Mouse (Mus musculus): ENCODE data around the gene B4gat1. TPM values are rescaled to one million over a fixed set of nuclear protein-coding genes. Genes with fewer than 3 reads are reported as not detected.

B4gat1 gene
- polyA plus RNA-seq (2014; fragmentation: Illumina TruSeq; extraction: RNeasy Lipid Tissue Mini Kit (QIAGEN cat#74804); ENCODE audit: low read depth, low replicate concordance): 9.5 TPM

GRCm38 (mm10) chr19:5038709-5039156 lies at the start of gene B4gat1, which contains the start of gene AC124502.3:
Gene B4gat1 (plus strand): TSS chr19:5038826.
Gene AC124502.3 (plus strand): TSS chr19:5038891.

GRCm38 (mm10) chr19:4990256-4990625 lies 48.4 kb upstream of the B4gat1 start, which contains the start of gene Npas4:
Gene Npas4 (minus strand): TSS chr19:4990316.

GRCm38 (mm10) chr19:5023621-5024479 lies 14.8 kb upstream of the B4gat1 start, which contains the start of gene Slc29a2:
Gene Slc29a2 (plus strand): TSS chr19:5023860.

DNA sequence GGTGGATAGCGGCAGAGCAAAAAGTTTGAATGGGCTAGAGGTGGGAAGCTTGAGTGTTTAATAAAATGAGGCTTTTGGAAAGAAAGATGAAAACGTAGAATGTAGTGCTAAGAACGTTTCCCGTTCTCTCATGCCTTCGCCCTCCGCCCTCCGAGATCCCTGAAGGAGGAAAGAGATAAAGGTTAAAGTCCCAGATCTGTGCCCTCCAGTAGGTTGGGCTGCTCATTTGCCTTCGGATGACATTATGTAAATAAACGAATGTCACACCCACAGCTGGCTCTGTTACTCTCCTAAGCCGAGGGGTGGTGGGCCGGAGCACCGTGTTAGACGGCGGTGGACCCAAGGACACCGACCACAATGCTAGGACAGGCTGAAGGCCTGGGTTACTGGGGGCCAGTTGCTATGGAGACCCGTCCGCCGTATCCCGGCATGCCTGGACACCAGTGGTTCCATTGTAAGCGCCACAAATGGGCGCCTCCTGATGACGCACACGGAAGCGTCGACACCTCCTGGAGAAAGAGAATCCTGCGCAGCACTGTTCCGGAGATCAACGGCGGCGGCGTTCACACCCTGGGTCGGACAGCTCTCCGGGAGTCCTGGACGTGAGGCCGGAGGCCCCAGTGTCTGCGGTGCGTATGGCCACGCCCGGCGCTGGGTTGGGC lies 2.4 kb downstream of the B4gat1 start, which contains the start of gene Brms1:
TSS of gene Brms1 (plus strand) at position 493 of the 662 bp plus-strand sequence.

DNA sequence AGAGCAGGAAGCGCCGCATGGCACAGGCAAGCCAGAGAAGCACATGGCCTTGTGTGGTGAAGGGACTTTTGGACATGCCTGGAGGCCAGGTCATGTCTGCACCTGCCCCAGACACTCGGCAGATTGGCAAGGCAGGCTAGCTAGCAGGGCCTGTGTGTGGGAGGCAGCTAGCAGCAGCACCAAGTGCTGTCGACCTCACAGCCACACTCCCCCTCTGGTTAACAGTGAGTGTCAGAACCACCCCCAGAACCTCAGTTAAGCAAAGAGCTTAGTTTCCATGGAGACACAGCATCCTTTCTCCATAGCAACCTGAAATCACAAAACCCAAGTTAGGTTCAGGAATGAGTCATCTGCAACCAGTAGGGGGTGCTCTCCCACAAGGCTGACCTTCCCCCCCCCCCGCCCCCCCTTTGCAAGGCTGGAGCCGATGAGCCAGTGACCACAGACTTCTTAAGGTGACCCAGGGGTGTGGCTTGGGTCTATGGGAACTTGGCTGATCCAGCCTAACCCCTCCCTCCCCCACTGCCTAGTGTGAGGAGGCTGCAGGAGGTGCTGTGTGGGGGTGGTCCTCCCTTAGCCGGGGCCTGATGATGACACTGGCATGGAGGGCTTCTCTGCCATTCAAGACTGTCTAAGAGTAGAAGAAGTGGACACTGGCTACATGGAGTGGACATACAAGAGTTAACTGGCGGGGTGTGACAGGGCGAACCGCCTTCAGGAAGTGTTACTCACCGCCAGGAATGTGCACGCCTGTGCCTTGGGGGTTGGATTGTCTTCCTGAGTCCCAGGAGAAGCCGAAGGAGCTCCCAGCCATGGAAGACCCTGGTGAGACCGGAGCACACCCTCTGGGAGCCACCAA lies 11.7 kb downstream of the B4gat1 start, which contains the start of gene Rin1:
TSS of gene Rin1 (plus strand) at position 435 of the 859 bp plus-strand sequence.

GRCm38 (mm10) chr19:5067867-5068569 lies 29.4 kb downstream of the B4gat1 start, which contains the start of gene Cd248:
Gene Cd248 (plus strand): TSS chr19:5068078.

DNA sequence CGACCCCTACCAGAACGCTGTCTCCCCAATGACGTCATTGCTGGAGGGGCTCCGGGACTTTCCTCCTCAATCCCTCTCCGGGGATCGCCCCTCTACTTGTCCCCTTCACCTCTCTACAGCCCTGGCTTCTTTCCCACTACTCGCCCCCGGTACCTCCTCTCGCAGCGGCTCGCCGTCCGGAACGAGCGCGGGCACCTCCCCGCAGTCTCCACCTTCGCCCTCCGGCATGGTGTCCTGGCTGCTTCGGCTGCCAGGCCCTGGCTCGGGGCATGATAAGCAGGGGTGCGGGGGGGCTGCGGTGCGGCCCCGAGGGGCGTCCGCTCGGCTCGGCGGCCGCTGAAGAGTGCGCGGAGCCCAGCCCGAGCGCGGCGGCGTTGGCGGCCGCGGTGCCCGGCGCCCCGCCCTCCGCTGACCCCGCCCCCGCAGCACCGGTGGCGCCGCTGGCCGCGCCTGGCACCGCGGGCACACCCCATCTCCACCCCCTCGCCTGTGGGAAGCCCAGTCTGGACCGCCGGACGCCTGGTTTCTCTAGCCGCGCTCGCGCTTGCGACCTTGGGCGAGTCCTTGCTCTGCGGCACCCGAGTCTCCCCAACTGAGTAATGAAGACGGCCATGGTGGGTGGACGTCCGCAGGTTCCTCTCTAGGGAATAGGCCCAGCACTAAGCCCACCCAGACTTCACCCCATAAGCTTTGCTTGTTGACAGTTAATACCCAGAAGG lies 46.7 kb downstream of the B4gat1 start, which contains the start of gene Tmem151a:
TSS of gene Tmem151a (minus strand) at position 387 of the 719 bp plus-strand sequence.

GRCm38 (mm10) chr19:5087884-5088728 lies 49.5 kb downstream of the B4gat1 start, which contains the start of gene Yif1a:
Gene Yif1a (plus strand): TSS chr19:5088538.

Other genes starting within 250 kb of the B4gat1 start
- 5.6 TPM for gene Rbm4, start 244.9 kb upstream of the B4gat1 start, polyA plus RNA-seq (2014; fragmentation: Illumina TruSeq; extraction: RNeasy Lipid Tissue Mini Kit (QIAGEN cat#74804); ENCODE audit: low read depth, low replicate concordance)
- gene Gm21992, start 227.2 kb upstream of the B4gat1 start, polyA plus RNA-seq (2014; fragmentation: Illumina TruSeq; extraction: RNeasy Lipid Tissue Mini Kit (QIAGEN cat#74804); ENCODE audit: low read depth, low replicate concordance): 14.7 TPM
- 1.9 TPM for gene Rbm14, start 227.2 kb upstream of the B4gat1 start, polyA plus RNA-seq (2014; fragmentation: Illumina TruSeq; extraction: RNeasy Lipid Tissue Mini Kit (QIAGEN cat#74804); ENCODE audit: low read depth, low replicate concordance)
- gene Ccs, start 199.5 kb upstream of the B4gat1 start, polyA plus RNA-seq (2014; fragmentation: Illumina TruSeq; extraction: RNeasy Lipid Tissue Mini Kit (QIAGEN cat#74804); ENCODE audit: low read depth, low replicate concordance): 17.2 TPM
- not detected for gene Ccdc87, start 199.5 kb upstream of the B4gat1 start, polyA plus RNA-seq (2014; fragmentation: Illumina TruSeq; extraction: RNeasy Lipid Tissue Mini Kit (QIAGEN cat#74804); ENCODE audit: low read depth, low replicate concordance)
- 13.0 TPM for gene Ctsf, start 183.7 kb upstream of the B4gat1 start, polyA plus RNA-seq (2014; fragmentation: Illumina TruSeq; extraction: RNeasy Lipid Tissue Mini Kit (QIAGEN cat#74804); ENCODE audit: low read depth, low replicate concordance)
- gene Actn3, start 160.9 kb upstream of the B4gat1 start, polyA plus RNA-seq (2014; fragmentation: Illumina TruSeq; extraction: RNeasy Lipid Tissue Mini Kit (QIAGEN cat#74804); ENCODE audit: low read depth, low replicate concordance): not detected
- gene Zdhhc24, start 160.2 kb upstream of the B4gat1 start, polyA plus RNA-seq (2014; fragmentation: Illumina TruSeq; extraction: RNeasy Lipid Tissue Mini Kit (QIAGEN cat#74804); ENCODE audit: low read depth, low replicate concordance): 3.2 TPM
- 0.45 TPM for gene Bbs1, start 132.2 kb upstream of the B4gat1 start, polyA plus RNA-seq (2014; fragmentation: Illumina TruSeq; extraction: RNeasy Lipid Tissue Mini Kit (QIAGEN cat#74804); ENCODE audit: low read depth, low replicate concordance)
- gene Dpp3, start 110.5 kb upstream of the B4gat1 start, polyA plus RNA-seq (2014; fragmentation: Illumina TruSeq; extraction: RNeasy Lipid Tissue Mini Kit (QIAGEN cat#74804); ENCODE audit: low read depth, low replicate concordance): 4.6 TPM
- gene Peli3, start 95.7 kb upstream of the B4gat1 start, polyA plus RNA-seq (2014; fragmentation: Illumina TruSeq; extraction: RNeasy Lipid Tissue Mini Kit (QIAGEN cat#74804); ENCODE audit: low read depth, low replicate concordance): 0.42 TPM
- gene Mrpl11, start 76.7 kb upstream of the B4gat1 start, polyA plus RNA-seq (2014; fragmentation: Illumina TruSeq; extraction: RNeasy Lipid Tissue Mini Kit (QIAGEN cat#74804); ENCODE audit: low read depth, low replicate concordance): 22.6 TPM
- gene Npas4, start 48.5 kb upstream of the B4gat1 start, polyA plus RNA-seq (2014; fragmentation: Illumina TruSeq; extraction: RNeasy Lipid Tissue Mini Kit (QIAGEN cat#74804); ENCODE audit: low read depth, low replicate concordance): not detected
- not detected for gene Slc29a2, start 15.0 kb upstream of the B4gat1 start, polyA plus RNA-seq (2014; fragmentation: Illumina TruSeq; extraction: RNeasy Lipid Tissue Mini Kit (QIAGEN cat#74804); ENCODE audit: low read depth, low replicate concordance)
- 0.69 TPM for gene AC124502.3, start 65 bp downstream of the B4gat1 start, polyA plus RNA-seq (2014; fragmentation: Illumina TruSeq; extraction: RNeasy Lipid Tissue Mini Kit (QIAGEN cat#74804); ENCODE audit: low read depth, low replicate concordance)
- 1.6 TPM for gene Brms1, start 2.5 kb downstream of the B4gat1 start, polyA plus RNA-seq (2014; fragmentation: Illumina TruSeq; extraction: RNeasy Lipid Tissue Mini Kit (QIAGEN cat#74804); ENCODE audit: low read depth, low replicate concordance)
- not detected for gene Rin1, start 11.7 kb downstream of the B4gat1 start, polyA plus RNA-seq (2014; fragmentation: Illumina TruSeq; extraction: RNeasy Lipid Tissue Mini Kit (QIAGEN cat#74804); ENCODE audit: low read depth, low replicate concordance)
- not detected for gene Cd248, start 29.3 kb downstream of the B4gat1 start, polyA plus RNA-seq (2014; fragmentation: Illumina TruSeq; extraction: RNeasy Lipid Tissue Mini Kit (QIAGEN cat#74804); ENCODE audit: low read depth, low replicate concordance)
- gene Tmem151a, start 46.7 kb downstream of the B4gat1 start, polyA plus RNA-seq (2014; fragmentation: Illumina TruSeq; extraction: RNeasy Lipid Tissue Mini Kit (QIAGEN cat#74804); ENCODE audit: low read depth, low replicate concordance): not detected
- gene Yif1a, start 49.7 kb downstream of the B4gat1 start, polyA plus RNA-seq (2014; fragmentation: Illumina TruSeq; extraction: RNeasy Lipid Tissue Mini Kit (QIAGEN cat#74804); ENCODE audit: low read depth, low replicate concordance): 27.7 TPM
- not detected for gene Cnih2, start 59.7 kb downstream of the B4gat1 start, polyA plus RNA-seq (2014; fragmentation: Illumina TruSeq; extraction: RNeasy Lipid Tissue Mini Kit (QIAGEN cat#74804); ENCODE audit: low read depth, low replicate concordance)
- gene Rab1b, start 68.2 kb downstream of the B4gat1 start, polyA plus RNA-seq (2014; fragmentation: Illumina TruSeq; extraction: RNeasy Lipid Tissue Mini Kit (QIAGEN cat#74804); ENCODE audit: low read depth, low replicate concordance): 7.5 TPM
- gene Klc2, start 79.7 kb downstream of the B4gat1 start, polyA plus RNA-seq (2014; fragmentation: Illumina TruSeq; extraction: RNeasy Lipid Tissue Mini Kit (QIAGEN cat#74804); ENCODE audit: low read depth, low replicate concordance): 0.93 TPM
- 0.53 TPM for gene Pacs1, start 234.3 kb downstream of the B4gat1 start, polyA plus RNA-seq (2014; fragmentation: Illumina TruSeq; extraction: RNeasy Lipid Tissue Mini Kit (QIAGEN cat#74804); ENCODE audit: low read depth, low replicate concordance)